Mouse (Mus musculus): ENCODE measurements around the gene Acss1.

Acss1 gene

GRCm38 (mm10) chr2:150569847-150570590 lies 98.3 kb downstream of the Acss1 start, which contains the start of gene Cst7:
Gene Cst7, plus strand, starts transcription at chr2:150570415.
- no peak for ATAC-seq (ENCODE audit: low TSS enrichment)

All from frontal cortex, adult (tissue).